Mouse (Mus musculus) cerebral cortex, adult 2 months (tissue): ENCODE data around the gene Esrrg.

Experiments
- WGBS: fragments of 180-500 bp; shearing (Covaris S2); methylation state at CpG from one replicate; pipeline ENCODE4 v1.1.7; 2018; 5-methylcytosine and 5-hydroxymethylcytosine counted together

Gene Esrrg

DNA sequence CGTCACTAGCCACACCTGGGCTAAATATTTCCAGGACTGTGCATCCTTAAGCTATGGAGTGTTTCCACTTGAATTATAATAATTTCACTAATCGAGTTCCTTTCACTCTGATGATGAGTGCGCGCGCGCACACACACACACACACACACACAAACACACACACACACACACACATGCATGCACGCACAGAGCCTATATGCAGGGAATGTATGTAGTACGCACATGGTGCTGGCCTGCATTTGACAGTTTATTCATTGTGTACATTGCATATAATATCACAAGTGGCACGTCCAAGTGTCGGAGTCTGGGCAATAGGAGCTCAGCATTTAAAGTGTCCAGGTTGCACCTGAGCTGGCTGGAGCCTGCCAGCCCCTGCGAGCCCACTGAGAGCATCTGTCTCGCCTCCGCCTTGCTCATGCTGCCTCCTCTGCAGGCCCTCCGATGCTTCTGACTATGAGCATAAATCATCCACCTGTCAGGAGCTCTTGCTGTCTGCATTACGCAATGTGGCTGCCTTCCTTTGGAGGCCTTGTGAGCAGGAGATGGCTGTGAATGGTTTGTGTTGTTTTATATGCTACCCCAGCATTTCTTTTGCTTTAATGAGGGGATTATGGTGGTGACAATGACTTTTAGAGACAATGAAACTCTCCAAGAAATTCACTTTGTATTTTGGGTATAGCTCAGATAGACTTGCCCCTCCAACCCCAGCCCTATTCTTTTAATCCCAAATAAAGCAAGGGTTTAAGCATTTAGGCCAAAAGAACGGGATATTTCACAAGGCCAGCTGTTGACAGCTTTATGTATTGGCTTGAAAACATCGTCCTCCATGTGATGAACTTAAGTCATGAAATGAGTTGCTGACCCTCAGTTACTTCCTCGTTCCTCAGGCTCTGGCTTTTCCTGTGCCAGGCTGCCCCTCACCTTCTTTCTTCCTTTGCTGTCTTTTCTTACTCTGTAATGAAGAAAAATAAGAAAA is 474.4 kb downstream of the Esrrg start:
- 87% methylated on average over 18 of the region's 18 CpGs for WGBS

GRCm38 (mm10) chr1:188085116-188085879 is 476.7 kb downstream of the Esrrg start:
- WGBS: 79% methylated on average over 13 of the region's 13 CpGs

DNA sequence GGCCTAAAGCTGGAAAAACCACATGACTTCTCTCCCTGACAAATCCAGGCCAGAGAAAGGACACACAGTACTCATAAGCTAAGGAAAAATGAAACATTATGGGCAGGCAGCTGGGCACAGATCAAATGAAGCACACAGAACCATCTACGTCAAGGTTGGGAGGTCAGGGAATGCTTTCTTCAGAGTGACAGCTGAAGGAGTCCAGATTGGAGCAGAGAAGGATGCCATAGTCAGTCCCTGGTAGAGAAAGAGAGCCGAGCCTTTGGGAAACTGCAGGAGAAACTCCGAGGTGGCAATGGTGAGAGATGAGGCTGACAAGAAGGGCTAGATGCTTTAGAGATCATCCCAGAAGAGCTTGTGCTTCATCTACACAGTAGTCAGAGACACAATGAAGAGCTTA is 485.1 kb downstream of the Esrrg start:
- WGBS: 93% methylated on average over 3 of the region's 3 CpGs

DNA sequence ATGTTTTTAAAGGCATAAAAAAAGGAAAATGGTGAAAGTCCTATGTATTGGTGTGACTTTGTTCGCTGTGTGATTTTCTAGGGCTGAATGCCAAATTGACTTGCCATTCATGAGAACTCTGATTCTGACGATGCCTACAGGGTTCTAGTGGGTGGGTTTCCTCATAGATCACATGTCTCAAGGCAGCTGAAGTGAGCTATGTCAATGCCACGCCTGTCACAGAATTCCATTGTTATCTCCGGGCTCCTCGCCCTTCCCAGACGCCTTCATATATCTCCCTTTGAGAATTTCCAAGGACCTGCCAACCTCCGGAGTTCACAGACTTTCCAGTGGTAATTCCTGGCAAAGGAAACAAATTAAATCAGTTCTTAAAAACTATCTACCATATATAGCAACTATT is 493.2 kb downstream of the Esrrg start:
- WGBS: 80% methylated on average over 7 of the region's 7 CpGs

DNA sequence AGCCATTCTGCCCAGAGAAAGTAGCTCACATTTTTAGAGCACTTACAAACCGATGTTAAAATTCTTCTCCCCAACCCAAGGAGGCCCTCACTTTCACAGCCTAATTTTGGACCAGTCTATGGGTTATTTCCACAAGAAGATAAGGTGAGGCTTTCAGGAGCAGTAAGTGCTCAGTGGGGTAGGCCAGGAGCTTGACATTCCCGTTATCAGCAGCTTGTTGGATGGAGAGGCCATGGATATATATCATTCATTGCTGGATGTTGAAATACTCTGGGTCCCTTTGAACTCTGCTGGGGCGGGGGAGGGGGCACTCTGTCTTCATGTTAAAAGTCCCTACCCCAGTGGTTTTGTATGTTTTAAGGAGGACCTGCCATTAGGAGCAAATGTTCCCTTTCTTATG is 494.6 kb downstream of the Esrrg start:
- WGBS: 78% methylated on average over 3 of the region's 3 CpGs

DNA sequence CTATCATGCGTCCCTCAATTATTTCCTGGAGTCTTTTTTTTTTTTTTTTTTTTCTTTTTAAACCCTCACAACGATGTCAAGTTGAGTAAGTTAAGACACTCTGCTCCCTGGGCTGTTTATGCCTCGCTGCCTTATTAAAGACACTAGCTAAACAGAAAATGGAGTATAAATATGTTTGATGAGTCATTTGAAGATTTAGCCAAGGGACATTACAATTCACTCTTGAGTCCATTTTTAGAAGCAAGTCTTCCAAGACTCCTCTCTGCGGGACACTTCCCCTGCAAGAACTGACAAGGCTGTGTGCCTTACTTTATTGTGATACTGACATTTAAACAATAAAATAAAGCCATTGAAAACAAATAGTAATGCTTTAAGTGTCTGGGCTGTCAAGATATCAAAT is 496.9 kb downstream of the Esrrg start:
- WGBS: 42% methylated on average over 4 of the region's 4 CpGs

- 37% methylated on average over 6 of the region's 6 CpGs for WGBS
Measured at GRCm38 (mm10) chr1:188107946-188108345, 499.4 kb downstream of the Esrrg start.

DNA sequence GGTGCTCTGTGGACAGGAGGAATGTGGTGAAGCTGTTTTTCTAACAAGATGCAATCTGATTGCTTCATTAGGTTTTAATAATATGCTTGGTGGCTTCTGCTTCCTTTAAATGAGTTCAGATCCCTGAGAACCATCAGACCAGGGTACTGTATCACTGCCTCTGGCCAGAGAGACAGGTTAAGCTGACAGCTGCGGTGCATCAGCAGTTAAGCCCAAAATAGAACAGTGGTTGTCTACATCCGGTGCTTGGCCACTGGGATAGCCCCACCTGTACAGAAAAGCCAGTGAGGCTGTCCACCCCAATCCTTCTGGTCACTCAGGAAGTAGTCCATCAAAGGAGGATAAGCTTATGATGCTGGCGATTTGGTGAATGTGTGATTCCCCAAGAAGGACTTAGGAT is 503.0 kb downstream of the Esrrg start:
- WGBS: 48% methylated on average over 3 of the region's 3 CpGs

DNA sequence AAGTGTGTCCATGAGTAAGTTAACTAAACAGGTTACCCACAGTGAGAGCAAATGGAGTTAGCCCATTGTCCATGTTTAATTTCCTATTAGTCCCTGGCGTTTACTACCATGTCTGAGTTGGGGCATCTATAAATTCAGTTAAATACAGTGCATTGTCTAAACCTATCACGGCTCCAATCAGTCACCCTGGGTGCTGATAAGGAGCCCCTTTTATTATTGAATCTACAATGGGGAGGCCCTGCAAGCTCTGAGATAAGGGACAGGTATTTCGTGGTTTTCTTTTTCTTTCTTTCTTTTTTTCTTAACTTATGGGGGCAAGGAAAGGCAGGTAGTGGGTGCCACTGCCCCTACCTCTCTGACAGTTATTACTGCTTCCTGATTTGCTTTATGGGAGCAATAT is 504.6 kb downstream of the Esrrg start:
- WGBS: 97% methylated on average over 3 of the region's 3 CpGs

DNA sequence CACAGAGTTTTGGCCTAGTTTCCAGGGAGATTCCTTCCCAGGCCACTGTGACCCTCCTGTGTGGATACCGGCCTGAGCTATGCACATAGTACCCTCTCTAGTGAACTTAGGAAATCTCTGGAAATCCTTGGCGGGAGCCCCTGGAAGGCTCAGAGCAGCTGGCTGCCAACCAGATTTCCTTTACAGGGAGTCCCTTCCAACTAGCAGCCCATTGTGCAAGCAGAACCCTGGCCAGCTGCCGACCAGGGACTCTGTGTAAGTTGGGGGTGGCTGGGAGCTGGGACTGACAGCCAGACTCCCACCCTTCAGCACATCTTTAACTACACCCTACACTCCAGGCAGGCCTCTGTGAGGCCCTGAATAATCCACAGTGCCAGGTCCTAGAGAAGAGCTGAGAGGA is 509.5 kb downstream of the Esrrg start:
- 37% methylated on average over 3 of the region's 3 CpGs for WGBS

DNA sequence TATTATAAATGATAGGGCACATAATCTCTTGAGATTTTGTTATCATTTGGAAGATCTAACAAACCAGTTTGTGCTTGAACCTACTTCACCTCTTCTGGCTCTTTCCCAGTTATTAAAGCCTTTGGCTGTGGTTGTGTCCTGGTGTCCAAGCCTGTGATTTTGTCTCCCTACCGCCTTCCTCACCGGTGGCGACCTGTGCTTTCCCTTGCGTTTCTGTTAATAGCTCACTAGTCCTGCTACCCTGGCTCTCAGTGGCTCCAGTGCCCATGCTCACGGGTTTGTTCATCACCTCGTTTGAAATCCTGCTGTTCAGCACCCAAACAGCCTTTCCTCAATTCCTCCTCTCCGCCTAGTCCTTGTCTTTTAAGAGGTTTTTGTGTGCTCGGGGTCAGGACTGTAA is 511.2 kb downstream of the Esrrg start:
- 91% methylated on average over 8 of the region's 8 CpGs for WGBS

DNA sequence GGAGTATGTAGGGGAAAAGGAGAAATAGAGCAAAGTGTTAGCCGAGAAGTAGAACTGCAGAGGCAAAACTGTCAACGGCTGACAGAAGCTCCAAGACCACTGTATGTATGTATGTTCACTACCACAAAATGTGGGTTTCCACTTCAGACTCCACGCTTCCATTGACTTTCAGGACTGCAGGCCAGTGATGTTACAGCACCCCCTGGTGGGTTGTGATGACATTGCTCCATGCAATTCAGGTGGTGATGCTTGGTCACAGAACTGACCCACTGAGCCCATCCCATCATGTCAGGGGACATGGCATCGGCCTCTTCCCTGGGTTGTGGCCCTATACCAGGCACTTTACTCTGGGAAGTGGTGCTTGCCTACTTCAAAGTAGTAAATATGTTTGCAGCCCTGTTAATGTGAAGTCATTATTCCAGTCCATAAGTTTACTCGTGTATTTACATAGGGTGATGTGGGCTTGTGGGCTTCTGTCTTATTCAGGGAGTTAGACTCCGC is 517.0 kb downstream of the Esrrg start:
- WGBS: 96% methylated on average over 6 of the region's 6 CpGs

- WGBS: 43% methylated on average over 5 of the region's 5 CpGs
Measured at GRCm38 (mm10) chr1:188136126-188136525, 527.5 kb downstream of the Esrrg start.

GRCm38 (mm10) chr1:188139473-188139872 is 530.9 kb downstream of the Esrrg start:
- WGBS: 69% methylated on average over 4 of the region's 4 CpGs

GRCm38 (mm10) chr1:188140221-188140620 is 531.6 kb downstream of the Esrrg start:
- 68% methylated on average over 4 of the region's 4 CpGs for WGBS

- WGBS: 62% methylated on average over 12 of the region's 12 CpGs
Measured at GRCm38 (mm10) chr1:188147381-188148156, 539.0 kb downstream of the Esrrg start.

- WGBS: 88% methylated on average over 8 of the region's 8 CpGs
Measured at GRCm38 (mm10) chr1:188151066-188151465, 542.5 kb downstream of the Esrrg start.

DNA sequence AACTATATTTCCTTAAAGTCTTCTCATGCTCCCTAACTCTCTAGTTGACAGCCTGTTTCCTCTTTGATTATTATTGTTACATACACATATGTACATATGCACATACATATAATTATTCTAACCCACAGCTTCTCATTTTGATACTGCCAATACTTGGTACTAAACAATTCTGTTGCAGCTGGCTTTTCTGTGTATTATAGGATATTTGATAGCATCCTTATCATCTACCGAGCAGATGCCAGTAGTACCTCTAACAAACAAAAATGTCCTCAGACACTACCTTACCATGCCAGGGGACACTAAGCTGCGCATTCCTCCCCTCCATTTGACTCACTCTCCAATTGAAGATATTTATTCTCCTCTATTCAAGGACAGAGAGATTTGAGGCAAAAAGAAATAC is 543.4 kb downstream of the Esrrg start:
- WGBS: 99% methylated on average over 2 of the region's 2 CpGs

- WGBS: 92% methylated on average over 2 of the region's 2 CpGs
Measured at GRCm38 (mm10) chr1:188153665-188154064, 545.1 kb downstream of the Esrrg start.

DNA sequence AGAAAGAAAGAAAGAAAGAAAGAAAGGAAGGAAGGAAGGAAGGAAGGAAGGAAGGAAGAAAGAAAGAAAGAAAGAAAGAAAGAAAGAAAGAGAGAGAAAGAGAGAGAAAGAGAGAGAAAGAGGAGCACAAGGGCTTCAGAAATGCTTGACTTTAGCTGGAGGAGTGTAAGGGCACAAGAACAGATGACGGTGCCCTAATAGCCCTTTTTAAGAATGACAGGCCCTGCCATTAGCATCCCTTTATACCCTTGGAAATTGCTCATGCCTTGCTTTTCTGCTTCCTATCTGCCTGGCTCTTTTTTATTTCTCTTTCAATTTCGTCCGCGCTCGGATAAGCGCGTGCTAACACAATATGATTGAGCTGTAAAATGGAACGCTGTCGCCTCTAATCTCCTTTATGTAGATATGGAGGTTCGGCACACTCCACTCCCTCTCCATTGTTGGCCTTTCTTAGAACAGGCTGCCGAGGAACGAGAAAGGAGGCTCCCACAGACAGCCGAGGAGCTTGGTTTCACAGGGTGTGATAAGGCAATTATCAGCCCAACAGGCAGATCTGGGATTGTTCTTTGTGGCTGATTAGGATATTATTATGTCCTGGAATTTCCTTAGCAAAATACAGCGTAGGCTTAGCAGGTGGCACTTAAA is 546.0 kb downstream of the Esrrg start:
- 27% methylated on average over 14 of the region's 14 CpGs for WGBS

DNA sequence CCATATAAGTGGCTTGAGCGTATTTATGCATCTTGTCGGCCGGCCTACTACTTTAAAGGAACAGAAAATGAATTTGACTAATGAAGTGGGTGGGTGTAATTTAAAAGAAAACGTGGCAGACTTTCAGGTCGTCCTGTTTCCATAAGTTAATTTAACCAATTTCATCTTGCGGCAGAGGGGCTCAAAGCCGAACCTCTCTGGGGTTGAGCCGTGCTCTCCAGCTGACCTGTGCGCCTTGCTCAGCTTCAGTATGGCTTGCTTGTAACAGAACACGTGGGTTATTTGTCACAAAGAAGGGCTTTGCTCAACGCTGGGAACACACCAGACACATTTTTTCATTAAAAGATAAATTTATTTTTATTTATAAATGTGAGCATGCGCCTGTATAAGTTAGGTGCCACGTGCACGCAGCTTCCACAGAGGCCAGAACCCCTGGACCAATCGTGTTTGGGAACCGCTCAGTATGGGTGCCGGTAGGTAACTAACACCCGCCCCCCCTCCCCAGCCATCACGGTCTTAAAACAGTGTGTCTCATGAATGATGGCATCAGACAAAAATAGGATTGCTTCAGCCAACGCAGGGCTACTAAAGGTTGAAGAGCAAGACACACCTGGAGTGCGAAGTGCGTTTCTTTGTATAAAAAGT is 546.7 kb downstream of the Esrrg start:
- WGBS: 76% methylated on average over 22 of the region's 22 CpGs
